Mouse (Mus musculus): ENCODE measurements around the gene Cbfb. TPM values are rescaled to one million over a fixed set of nuclear protein-coding genes. Genes with fewer than 3 reads are reported as not detected.

Gene Cbfb
- polyA plus RNA-seq, 1 experiment, result 36.4 TPM

GRCm38 (mm10) chr8:105237442-105238142, 67.1 kb downstream of the Cbfb start:
- H3K4me3 ChIP-seq (replicated peaks; ENCODE audit: control insufficient read depth, low read depth, low read length), result no peak overlapping the region
- H3K27ac ChIP-seq (ENCODE audit: control insufficient read depth, insufficient read depth, low read depth, low read length, poor library complexity), result no peak overlapping the region
- no peak for TF ChIP-seq POLR2A (IDR thresholded peaks at IDR 0.05; ENCODE audit: borderline replicate concordance, control insufficient read depth, low read depth, low read length)
- TF ChIP-seq CTCF (IDR thresholded peaks at IDR 0.05; ENCODE audit: control insufficient read depth, insufficient read depth, low read length), result no peak
- 77% methylated on average over 14 of the region's 14 CpGs for WGBS
- no peaks in the 10 kb centered on the region for H3K4me1 ChIP-seq (ENCODE audit: control insufficient read depth, insufficient read depth, low read length)

- no peak for TF ChIP-seq CTCF (IDR thresholded peaks at IDR 0.05; ENCODE audit: control insufficient read depth, insufficient read depth, low read length)
- TF ChIP-seq POLR2A (IDR thresholded peaks at IDR 0.05; ENCODE audit: borderline replicate concordance, control insufficient read depth, low read depth, low read length), result no peak
Observed at GRCm38 (mm10) chr8:105241016-105241415, 70.5 kb downstream of the Cbfb start.

GRCm38 (mm10) chr8:105251954-105252353, 81.5 kb downstream of the Cbfb start:
- Histone ChIP-seq H3K4me3 (replicated peaks; ENCODE audit: control insufficient read depth, low read depth, low read length) (no peak overlapping the region), H3K27ac (ENCODE audit: control insufficient read depth, insufficient read depth, low read depth, low read length, poor library complexity) (no peak overlapping the region), H3K4me1 (ENCODE audit: control insufficient read depth, insufficient read depth, low read length) (no peaks in the 10 kb centered on the region)
- 87% methylated on average over 6 of the region's 6 CpGs for WGBS
- TF ChIP-seq CTCF (IDR thresholded peaks at IDR 0.05; ENCODE audit: control insufficient read depth, insufficient read depth, low read length) (no peak), POLR2A (IDR thresholded peaks at IDR 0.05; ENCODE audit: borderline replicate concordance, control insufficient read depth, low read depth, low read length) (no peak)

More at GRCm38 (mm10) chr8:105241016-105241415, 70.5 kb downstream of the Cbfb start:
- no peaks in the 10 kb centered on the region for H3K4me1 ChIP-seq (ENCODE audit: control insufficient read depth, insufficient read depth, low read length)
- WGBS, result 94% methylated on average over 7 of the region's 7 CpGs
- no peak overlapping the region for H3K27ac ChIP-seq (ENCODE audit: control insufficient read depth, insufficient read depth, low read depth, low read length, poor library complexity)
- no peak overlapping the region for H3K4me3 ChIP-seq (replicated peaks; ENCODE audit: control insufficient read depth, low read depth, low read length)

GRCm38 (mm10) chr8:105252680-105253537, 82.4 kb downstream of the Cbfb start:
- 68% methylated on average over 10 of the region's 10 CpGs for WGBS
- Histone ChIP-seq H3K27ac (ENCODE audit: control insufficient read depth, insufficient read depth, low read depth, low read length, poor library complexity) (no peak overlapping the region), H3K4me3 (replicated peaks; ENCODE audit: control insufficient read depth, low read depth, low read length) (no peak overlapping the region), H3K4me1 (ENCODE audit: control insufficient read depth, insufficient read depth, low read length) (no peaks in the 10 kb centered on the region)
- no peak for TF ChIP-seq CTCF (IDR thresholded peaks at IDR 0.05; ENCODE audit: control insufficient read depth, insufficient read depth, low read length)
- TF ChIP-seq POLR2A (IDR thresholded peaks at IDR 0.05; ENCODE audit: borderline replicate concordance, control insufficient read depth, low read depth, low read length), result no peak

GRCm38 (mm10) chr8:105253766-105254151, 83.3 kb downstream of the Cbfb start:
- WGBS, result 62% methylated on average over 20 of the region's 20 CpGs
- no peak for TF ChIP-seq POLR2A (IDR thresholded peaks at IDR 0.05; ENCODE audit: borderline replicate concordance, control insufficient read depth, low read depth, low read length)
- H3K27ac ChIP-seq (ENCODE audit: control insufficient read depth, insufficient read depth, low read depth, low read length, poor library complexity), result no peak overlapping the region; the same call in 1 of the 2 replicates
- H3K4me1 ChIP-seq (ENCODE audit: control insufficient read depth, insufficient read depth, low read length), result no peaks in the 10 kb centered on the region
- peak overlapping the region; percentile 58 for H3K4me3 ChIP-seq (replicated peaks; ENCODE audit: control insufficient read depth, low read depth, low read length)

- TF ChIP-seq POLR2A (IDR thresholded peaks at IDR 0.05; ENCODE audit: borderline replicate concordance, control insufficient read depth, low read depth, low read length) (no peak; the same call in 1 of the 2 replicates), CTCF (IDR thresholded peaks at IDR 0.05; ENCODE audit: control insufficient read depth, insufficient read depth, low read length) (peak; percentile 83)
- H3K4me3 ChIP-seq (replicated peaks; ENCODE audit: control insufficient read depth, low read depth, low read length), result peak overlapping the region; percentile 58
- H3K4me1 ChIP-seq (ENCODE audit: control insufficient read depth, insufficient read depth, low read length), result peaks cover under 1% of the 10 kb centered on the region
- H3K27ac ChIP-seq (ENCODE audit: control insufficient read depth, insufficient read depth, low read depth, low read length, poor library complexity), result peak overlapping the region; percentile 22; the same call in 1 of the 2 replicates
- under 1% methylated on average over 74 of the region's 74 CpGs for WGBS
Observed at GRCm38 (mm10) chr8:105254152-105254965, 83.9 kb downstream of the Cbfb start.

- TF ChIP-seq POLR2A (IDR thresholded peaks at IDR 0.05; ENCODE audit: borderline replicate concordance, control insufficient read depth, low read depth, low read length) (no peak), CTCF (IDR thresholded peaks at IDR 0.05; ENCODE audit: control insufficient read depth, insufficient read depth, low read length) (no peak)
- peak within 1 kb of the TSS; percentile 22; the same call in 1 of the 2 replicates for H3K27ac ChIP-seq (ENCODE audit: control insufficient read depth, insufficient read depth, low read depth, low read length, poor library complexity)
- WGBS, result 2% methylated on average over 14 of the region's 14 CpGs
- peak within 1 kb of the TSS; percentile 58 for H3K4me3 ChIP-seq (replicated peaks; ENCODE audit: control insufficient read depth, low read depth, low read length)
- H3K4me1 ChIP-seq (ENCODE audit: control insufficient read depth, insufficient read depth, low read length), result peaks cover 5% of the 10 kb centered on the region
Observed at GRCm38 (mm10) chr8:105254966-105255350, 84.5 kb downstream of the Cbfb start, which contains the start of gene B3gnt9. Gene B3gnt9, minus strand, starts transcription at chr8:105255153.

Measured in bone marrow, adult 2 months (tissue).